Comparison of ENCODE assay signal across 9 mouse cellular contexts in genomic region chr5:111675673-111676261, GRCm38 (mm10). TPM values are rescaled to one million over a fixed set of nuclear protein-coding genes. Genes with fewer than 3 reads are reported as not detected.
DNase-seq lines count a peak whose midpoint lies in the region; ATAC-seq and TF ChIP-seq lines count a peak whose summit lies in the region.
"Had no signal": no experiment of that assay in that cellular context is flagged by ENCODE, and none has a peak within 500 bp of the region (broad histone marks: within the 10 kb centered on the region; RNA-seq: fewer than 3 reads in every experiment).

No protein-coding gene starts in this region.

- DNase-seq in right cerebral cortex, postnatal 4 days = peak; percentile 55
- DNase-seq in right cerebral cortex, postnatal 36 days (ENCODE audit: low spot score in 2 of 2) = no peak
- DNase-seq in forebrain, embryonic 10.5 days (ENCODE audit: extremely low spot score, low spot score) = no peak
- peak; percentile 92 for DNase-seq in kidney, postnatal 10 days
- DNase-seq in mesoderm, embryonic 11.5 days (ENCODE audit: low read depth, low spot score) = peak; percentile 74
- DNase-seq in thymus, adult 2 months = peak; percentile 32

- peak overlapping the region; percentile 50; the same call in 1 of the 2 replicates for H3K9ac ChIP-seq in heart, embryonic 16.5 days (ENCODE audit: low read length)

- TF ChIP-seq CTCF in thymus, adult 2 months (IDR thresholded peaks at IDR 0.05; ENCODE audit: borderline replicate concordance, control insufficient read depth, extremely low read depth, insufficient read depth, low read length, poor library complexity) = no peak

- peaks cover 72% of the 10 kb centered on the region for H3K4me1 ChIP-seq in forebrain, embryonic 10.5 days
- H3K4me1 ChIP-seq in heart, embryonic 16.5 days (ENCODE audit: control insufficient read depth, insufficient read depth, low read length) = peaks cover 14% of the 10 kb centered on the region
- H3K4me1 ChIP-seq in thymus, adult 2 months (replicated peaks; ENCODE audit: control insufficient read depth, insufficient read depth, low read length) = peaks cover 64% of the 10 kb centered on the region

- WGBS in forebrain, embryonic 10.5 days = 23% methylated on average over 8 of the region's 8 CpGs
- 6% methylated on average over 8 of the region's 8 CpGs for WGBS in heart, embryonic 16.5 days
- 58% methylated on average over 8 of the region's 8 CpGs for WGBS in thymus, adult 2 months

- H3K36me3 ChIP-seq in forebrain, embryonic 10.5 days (replicated peaks) = no peaks in the 10 kb centered on the region
- H3K36me3 ChIP-seq in heart, embryonic 16.5 days (ENCODE audit: control insufficient read depth, insufficient read depth) = no peaks in the 10 kb centered on the region
- H3K36me3 ChIP-seq in thymus, adult 2 months (ENCODE audit: control insufficient read depth, insufficient read depth, low read length) = no peaks in the 10 kb centered on the region

- no peaks in the 10 kb centered on the region for H3K9me3 ChIP-seq in forebrain, embryonic 10.5 days
- H3K9me3 ChIP-seq in heart, embryonic 16.5 days (replicated peaks; ENCODE audit: control insufficient read depth, low read length) = no peaks in the 10 kb centered on the region

- peaks cover 55% of the 10 kb centered on the region for H3K27me3 ChIP-seq in forebrain, embryonic 10.5 days (ENCODE audit: poor library complexity, severe bottlenecking)
- peaks cover 3% of the 10 kb centered on the region; the same call in 1 of the 2 replicates for H3K27me3 ChIP-seq in heart, embryonic 16.5 days (ENCODE audit: control insufficient read depth, insufficient read depth, low read length)
- H3K27me3 ChIP-seq in thymus, adult 2 months (ENCODE audit: control insufficient read depth, insufficient read depth, low read length) = no peaks in the 10 kb centered on the region

- no peak for TF ChIP-seq POLR2A in thymus, adult 2 months (IDR thresholded peaks at IDR 0.05; ENCODE audit: control insufficient read depth, extremely low read depth, insufficient read depth, low read length, poor library complexity)

- H3K4me3 ChIP-seq in forebrain, embryonic 10.5 days = no peak overlapping the region
- no peak overlapping the region for H3K4me3 ChIP-seq in heart, embryonic 16.5 days (ENCODE audit: low read length)
- no peak overlapping the region for H3K4me3 ChIP-seq in thymus, adult 2 months (ENCODE audit: control insufficient read depth, insufficient read depth, low read length)

- H3K4me2 ChIP-seq in heart, embryonic 16.5 days (ENCODE audit: low read depth, low read length) = peak overlapping the region; percentile 28

- ATAC-seq in heart, embryonic 16.5 days (replicated peaks; ENCODE audit: extremely low read depth, insufficient read depth, low FRiP score) = peak; percentile 83
- ATAC-seq in erythroblast, adult 5-6 weeks (replicated peaks; ENCODE audit: low FRiP score, poor library complexity, severe bottlenecking) = no peak

- peak overlapping the region; percentile 72 for H3K27ac ChIP-seq in forebrain, embryonic 10.5 days
- peak overlapping the region; percentile 85 for H3K27ac ChIP-seq in heart, embryonic 16.5 days (ENCODE audit: low read length)
- peak overlapping the region; percentile 92 for H3K27ac ChIP-seq in thymus, adult 2 months (ENCODE audit: control insufficient read depth, insufficient read depth, low read length)
- H3K27ac ChIP-seq: macrophage had no signal

RNA-seq across cellular contexts. Expression of gene Gm26897, which starts 58.0 kb away (rescaled TPM):
- polyA plus RNA-seq in forebrain, embryonic 10.5 days (2016; fragmentation: Nextera tagmentation; extraction: Ambion mirVana) = not detected in 2 replicates
- not detected in 2 replicates for polyA plus RNA-seq in heart, embryonic 16.5 days (2015; fragmentation: Nextera tagmentation; extraction: Ambion mirVana)
- not detected in 2 replicates for polyA plus RNA-seq in thymus, adult 2 months (2012; rRNA removed)
- not detected in 2 replicates for total RNA-seq in erythroblast, adult 5-6 weeks (2015; ENCODE audit: low replicate concordance)
- total RNA-seq in erythroblast, adult 5-6 weeks (2017; ENCODE audit: low replicate concordance) = not detected in 2 replicates
- polyA plus RNA-seq: macrophage had no signal

Comparison
In these comparisons a context has a peak if more than half of its experiments do, and no peak if none do; other contexts are left out.
1. DNase-seq: peak in right cerebral cortex, postnatal 4 days (single experiment), kidney, postnatal 10 days (single experiment), mesoderm, embryonic 11.5 days (single experiment) and thymus, adult 2 months (single experiment); none in right cerebral cortex, postnatal 36 days (0 of 2) and forebrain, embryonic 10.5 days (single experiment).
2. Peak in every context shown above with its lines, with median percentiles within 50 percentile points of each other: H3K27ac ChIP-seq.